Mouse (Mus musculus) embryonic facial prominence, embryonic 11.5 days (tissue): ENCODE data around the gene Eif3g. TPM values are rescaled to one million over a fixed set of nuclear protein-coding genes. Genes with fewer than 3 reads are reported as not detected.

Experiments
- ATAC-seq: fragments of 200-750 bp; cut with Nextera tagmentation; replicated peaks from 2 replicates; pipeline ENCODE4 v1.8.0; 2017; ENCODE audit warnings: low read depth; ENCODE audit not compliant: insufficient number of reproducible peaks, low FRiP score, low TSS enrichment
- DNase-seq: peaks from one replicate; pipeline ENCODE4 v3.0.0-alpha.2; 2015; ENCODE audit warnings: low spot score
- H3K27ac ChIP-seq: fragments of 300-500 bp; sonication (generic); replicated peaks from 2 replicates; pipeline ENCODE4 v1.5.1; 2014; ENCODE audit warnings: mild to moderate bottlenecking, low read depth, low read length, control low read depth
- H3K27me3 ChIP-seq: fragments of 300-500 bp; sonication (generic); 2 replicates; pipeline ENCODE4 v1.6.1; 2014; ENCODE audit warnings: mild to moderate bottlenecking, low read length, moderate library complexity, mixed read lengths; ENCODE audit not compliant: control insufficient read depth, insufficient read depth
- H3K36me3 ChIP-seq: fragments of 300-500 bp; sonication (generic); replicated peaks from 2 replicates; pipeline ENCODE4 v1.6.1; 2014; ENCODE audit warnings: low read depth, mild to moderate bottlenecking, low read length, moderate library complexity, mixed read lengths; ENCODE audit not compliant: control insufficient read depth, insufficient read depth
- H3K4me1 ChIP-seq: fragments of 300-500 bp; sonication (generic); 2 replicates; pipeline ENCODE4 v1.6.1; 2014; ENCODE audit warnings: low read length, mixed read lengths; ENCODE audit not compliant: control insufficient read depth, insufficient read depth
- H3K4me2 ChIP-seq: fragments of 300-500 bp; sonication (generic); 2 replicates; pipeline ENCODE4 v1.6.1; 2014; ENCODE audit warnings: low read depth, mild to moderate bottlenecking, control low read depth, low read length, moderate library complexity
- H3K4me3 ChIP-seq: fragments of 300-500 bp; sonication (generic); 2 replicates; pipeline ENCODE4 v1.5.1; 2014; ENCODE audit warnings: low read depth, low read length, control low read depth
- H3K9ac ChIP-seq: fragments of 300-500 bp; sonication (generic); replicated peaks from 2 replicates; pipeline ENCODE4 v1.6.1; 2014; ENCODE audit warnings: mild to moderate bottlenecking, control low read depth, low read length
- H3K9me3 ChIP-seq: fragments of 300-500 bp; sonication (generic); replicated peaks from 2 replicates; pipeline ENCODE4 v1.6.1; 2016; ENCODE audit warnings: mild to moderate bottlenecking, low read length, inconsistent platforms, mixed read lengths; ENCODE audit not compliant: control insufficient read depth
- WGBS: fragments of 180-500 bp; shearing (Covaris S2); extraction: QIAGEN DNeasy Blood & Tissue Kit; methylation state at CpG from one replicate; pipeline ENCODE4 v1.1.7; 2014; 5-methylcytosine and 5-hydroxymethylcytosine counted together
- polyA plus RNA-seq: library from polyadenylated mRNA; unstranded; fragments of >200 nt; fragmentation: Nextera tagmentation; extraction: Ambion mirVana; gene quantifications from 2 replicates; pipeline ENCODE4 v1.2.1, GENCODE M21; 2014

The Eif3g gene
- polyA plus RNA-seq, 1 experiment from 2014 or later: 352 TPM

- Histone ChIP-seq H3K9ac (no peak overlapping the region), H3K9me3 (no peaks in the 10 kb centered on the region), H3K36me3 (peaks cover 15% of the 10 kb centered on the region), H3K4me1 (peaks cover 5% of the 10 kb centered on the region; the same call in 1 of the 2 replicates), H3K27me3 (no peaks in the 10 kb centered on the region), H3K4me2 (no peak overlapping the region), H3K27ac (no peak overlapping the region), H3K4me3 (no peak overlapping the region)
- DNase-seq (no peak), ATAC-seq (no peak)
- WGBS: 65% methylated on average over 5 of the region's 5 CpGs
Observed at GRCm38 (mm10) chr9:20893069-20893468, 5.4 kb downstream of the Eif3g start.

- no peak for ATAC-seq
- Histone ChIP-seq H3K4me3 (no peak overlapping the region), H3K4me2 (no peak overlapping the region), H3K4me1 (peaks cover 1% of the 10 kb centered on the region; the same call in 1 of the 2 replicates), H3K27ac (no peak overlapping the region), H3K36me3 (peaks cover 15% of the 10 kb centered on the region), H3K27me3 (no peaks in the 10 kb centered on the region), H3K9ac (no peak overlapping the region), H3K9me3 (no peaks in the 10 kb centered on the region)
- 76% methylated on average over 5 of the region's 5 CpGs for WGBS
- DNase-seq: no peak
Observed at GRCm38 (mm10) chr9:20892104-20892653, 6.2 kb downstream of the Eif3g start.

- WGBS: 84% methylated on average over 26 of the region's 26 CpGs
Observed at GRCm38 (mm10) chr9:20891339-20892103, 6.9 kb downstream of the Eif3g start.

GRCm38 (mm10) chr9:20890411-20890810, 8.0 kb downstream of the Eif3g start:
- no peaks in the 10 kb centered on the region for H3K9me3 ChIP-seq
- H3K9ac ChIP-seq: no peak overlapping the region
- no peaks in the 10 kb centered on the region for H3K27me3 ChIP-seq
- ATAC-seq: no peak
- no peak overlapping the region for H3K4me3 ChIP-seq
- no peak overlapping the region for H3K4me2 ChIP-seq
- peaks cover 11% of the 10 kb centered on the region for H3K36me3 ChIP-seq
- no peak overlapping the region for H3K27ac ChIP-seq
- H3K4me1 ChIP-seq: no peaks in the 10 kb centered on the region
- WGBS: 92% methylated on average over 5 of the region's 5 CpGs
- no peak for DNase-seq

More at GRCm38 (mm10) chr9:20891339-20892103, 6.9 kb downstream of the Eif3g start:
- no peaks in the 10 kb centered on the region for H3K9me3 ChIP-seq
- no peak overlapping the region for H3K27ac ChIP-seq
- no peak for ATAC-seq
- H3K36me3 ChIP-seq: peaks cover 15% of the 10 kb centered on the region
- H3K27me3 ChIP-seq: no peaks in the 10 kb centered on the region
- H3K4me2 ChIP-seq: no peak overlapping the region
- DNase-seq: no peak
- no peak overlapping the region for H3K4me3 ChIP-seq
- H3K4me1 ChIP-seq: no peaks in the 10 kb centered on the region
- H3K9ac ChIP-seq: no peak overlapping the region

GRCm38 (mm10) chr9:20889185-20890141, 9.0 kb downstream of the Eif3g start:
- Histone ChIP-seq H3K4me2 (peak overlapping the region; percentile 15; the same call in 1 of the 2 replicates), H3K27ac (no peak overlapping the region), H3K36me3 (peaks cover 7% of the 10 kb centered on the region), H3K27me3 (no peaks in the 10 kb centered on the region), H3K9ac (no peak overlapping the region), H3K4me3 (peak overlapping the region; percentile 95; the same call in 1 of the 2 replicates), H3K9me3 (no peaks in the 10 kb centered on the region), H3K4me1 (no peaks in the 10 kb centered on the region)
- 83% methylated on average over 29 of the region's 29 CpGs for WGBS
- DNase-seq (no peak), ATAC-seq (no peak)

GRCm38 (mm10) chr9:20888386-20888765, 10.0 kb downstream of the Eif3g start:
- 0 out of 2 replicates have a peak overlapping the region, but pooled peaks have one; percentile 20 for H3K27ac ChIP-seq
- WGBS: under 1% methylated on average over 30 of the region's 30 CpGs
- peak; percentile 26; the same call in 1 of the 2 replicates for ATAC-seq

GRCm38 (mm10) chr9:20887704-20888385, 10.6 kb downstream of the Eif3g start, which contains the start of gene Ppan:
Ppan (plus strand) TSS chr9:20888175.
- peak within 1 kb of the TSS; percentile 77 for H3K4me2 ChIP-seq
- peak; percentile 96 for DNase-seq
- no peaks in the 10 kb centered on the region for H3K9me3 ChIP-seq
- H3K4me1 ChIP-seq: no peaks in the 10 kb centered on the region
- peak within 1 kb of the TSS; percentile 95 for H3K4me3 ChIP-seq
- peak within 1 kb of the TSS; percentile 75 for H3K27ac ChIP-seq
- peak within 1 kb of the TSS; percentile 88 for H3K9ac ChIP-seq
- WGBS: under 1% methylated on average over 43 of the region's 43 CpGs
- H3K36me3 ChIP-seq: peaks cover 7% of the 10 kb centered on the region
- H3K27me3 ChIP-seq: no peaks in the 10 kb centered on the region
- ATAC-seq: peak; percentile 95

More at GRCm38 (mm10) chr9:20888386-20888765, 10.0 kb downstream of the Eif3g start:
- Histone ChIP-seq H3K4me3 (peak overlapping the region; percentile 95), H3K27me3 (no peaks in the 10 kb centered on the region), H3K4me2 (peak overlapping the region; percentile 77), H3K9me3 (no peaks in the 10 kb centered on the region), H3K4me1 (no peaks in the 10 kb centered on the region), H3K36me3 (peaks cover 7% of the 10 kb centered on the region), H3K9ac (peak overlapping the region; percentile 88)
- no peak for DNase-seq
